ENCODE assay signal across 27 mouse cellular contexts in the genomic region with DNA sequence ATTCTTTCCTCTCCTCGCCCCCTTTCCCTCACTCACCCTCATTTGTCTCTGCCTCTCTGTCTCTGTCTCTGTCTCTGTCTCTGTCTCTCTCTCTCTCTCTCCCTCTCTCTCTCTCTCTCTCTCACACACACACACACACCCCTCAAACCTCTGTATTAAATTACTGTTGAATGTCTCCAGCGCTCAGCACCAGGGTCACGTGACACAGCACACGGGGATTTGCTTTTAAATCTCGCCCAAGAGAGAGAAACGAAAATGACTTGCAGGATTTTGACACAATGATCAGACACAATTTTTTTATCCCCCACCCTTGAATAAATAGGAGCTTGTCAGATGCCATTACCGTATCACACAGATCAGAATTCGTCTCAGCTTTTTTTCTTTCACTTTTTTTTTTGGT.
DNase-seq lines count a peak whose midpoint lies in the region; ATAC-seq and TF ChIP-seq lines count a peak whose summit lies in the region.
"Had no signal": no experiment of that assay in that cellular context is flagged by ENCODE, and none has a peak within 500 bp of the region (broad histone marks: within the 10 kb centered on the region; RNA-seq: fewer than 3 reads in every experiment).

No protein-coding gene starts in this region.

- in situ Hi-C loops in CH12.LX (cut with MboI; ENCODE audit: low pct_ligation_motif_present, low pct_unique_long_range_greater_than_20kb, low sequenced_read_pairs), result no loop called here

- ATAC-seq in embryonic facial prominence, embryonic 11.5 days (replicated peaks; ENCODE audit: insufficient number of reproducible peaks, low FRiP score, low TSS enrichment, low read depth), result no peak
- ATAC-seq in lung, embryonic 14.5 days (ENCODE audit: insufficient read depth), result no peak
- ATAC-seq: forebrain, embryonic 15.5 days; inflammation-experienced regulatory T-cells, adult 6 months; midbrain, embryonic 15.5 days had no signal

- TF ChIP-seq RAD21 in CH12.LX (IDR thresholded peaks at IDR 0.05; ENCODE audit: low read depth, low read length), result no peak

- no peak overlapping the region for H3K4me3 ChIP-seq in embryonic facial prominence, embryonic 11.5 days (ENCODE audit: low read depth, low read length)
- no peak overlapping the region for H3K4me3 ChIP-seq in embryonic facial prominence, embryonic 10.5 days
- no peak overlapping the region for H3K4me3 ChIP-seq in lung, embryonic 14.5 days (ENCODE audit: low read depth, low read length)
- H3K4me3 ChIP-seq in CH12.LX (replicated peaks in 1 of 3; ENCODE audit: low read depth in 2 of 3, low read length in 2 of 3, poor library complexity in 1 of 3), result no peak overlapping the region
- no peak overlapping the region for H3K4me3 ChIP-seq in embryonic fibroblast, embryonic 13.5 days (ENCODE audit: insufficient read depth, low read length)
- H3K4me3 ChIP-seq: forebrain, embryonic 10.5 days; forebrain, embryonic 15.5 days; heart, adult 2 months; heart, embryonic 12.5 days; hindbrain, embryonic 15.5 days; liver, embryonic 15.5 days; lung, embryonic 15.5 days; megakaryocyte, embryonic 14.5 days; midbrain, embryonic 15.5 days; neural tube, embryonic 13.5 days; stomach, embryonic 15.5 days had no signal

- H3K4me1 ChIP-seq in embryonic facial prominence, embryonic 11.5 days (ENCODE audit: control insufficient read depth, insufficient read depth, low read length), result no peaks in the 10 kb centered on the region
- no peaks in the 10 kb centered on the region for H3K4me1 ChIP-seq in embryonic facial prominence, embryonic 10.5 days
- H3K4me1 ChIP-seq in lung, embryonic 14.5 days (ENCODE audit: insufficient read depth), result no peaks in the 10 kb centered on the region
- H3K4me1 ChIP-seq in CH12.LX (ENCODE audit: control insufficient read depth in 1 of 2, insufficient read depth in 2 of 2), result no peaks in the 10 kb centered on the region
- H3K4me1 ChIP-seq in embryonic fibroblast, embryonic 13.5 days (ENCODE audit: control insufficient read depth, insufficient read depth, low read length), result no peaks in the 10 kb centered on the region
- H3K4me1 ChIP-seq: forebrain, embryonic 10.5 days; forebrain, embryonic 15.5 days; heart, embryonic 12.5 days; hindbrain, embryonic 15.5 days; liver, embryonic 15.5 days; lung, embryonic 15.5 days; megakaryocyte, embryonic 14.5 days; midbrain, embryonic 15.5 days; neural tube, embryonic 13.5 days; stomach, embryonic 15.5 days had no signal

- no peak for TF ChIP-seq CTCF in lung, embryonic 14.5 days (IDR thresholded peaks at IDR 0.05; ENCODE audit: low read depth)
- no peak for TF ChIP-seq CTCF in CH12.LX (conservative IDR thresholded peaks at IDR 0.05 in 1 of 2, IDR thresholded peaks at IDR 0.05 in 1 of 2; ENCODE audit: low read depth in 2 of 2, low read length in 2 of 2)
- TF ChIP-seq CTCF in embryonic fibroblast, embryonic 13.5 days (IDR thresholded peaks at IDR 0.05; ENCODE audit: borderline replicate concordance, insufficient read depth, low read length), result no peak

- DNase-seq in embryonic facial prominence, embryonic 11.5 days (ENCODE audit: low spot score), result peak; percentile 59
- no peak for DNase-seq in embryonic facial prominence, embryonic 10.5 days (ENCODE audit: low spot score)
- DNase-seq in lung, embryonic 14.5 days, result peak; percentile 18
- DNase-seq in lung, postnatal 14 days, result no peak
- DNase-seq in CH12.LX (ENCODE audit: extremely low read depth), result no peak
- DNase-seq in heart, postnatal 36 days, result no peak
- DNase-seq in cerebellum, adult 9-10 months, result no peak
- DNase-seq: adrenal gland, postnatal 14 days; cerebellum, adult 11-12 months; cerebellum, postnatal 14 days; heart, adult 2 months; kidney, adult 11 months; layer of hippocampus, postnatal 36 days; lung, postnatal 36 days; right cerebral cortex, postnatal 14 days had no signal

- WGBS in embryonic facial prominence, embryonic 11.5 days, result 38% methylated on average over 8 of the region's 8 CpGs
- 66% methylated on average over 8 of the region's 8 CpGs for WGBS in embryonic facial prominence, embryonic 10.5 days
- 50% methylated on average over 8 of the region's 8 CpGs for WGBS in lung, embryonic 14.5 days

- no peak for TF ChIP-seq POLR2A in CH12.LX (IDR thresholded peaks at IDR 0.05; ENCODE audit: low read depth, low read length)
- TF ChIP-seq POLR2A in embryonic fibroblast, embryonic 13.5 days (IDR thresholded peaks at IDR 0.05; ENCODE audit: low read depth, low read length), result no peak

- intact Hi-C loops in heart, postnatal 36 days (cut with DNase I), result no loop called here

- no peak overlapping the region for H3K27ac ChIP-seq in embryonic facial prominence, embryonic 11.5 days (replicated peaks; ENCODE audit: low read depth, low read length)
- H3K27ac ChIP-seq in embryonic facial prominence, embryonic 10.5 days (replicated peaks), result no peak overlapping the region
- no peak overlapping the region for H3K27ac ChIP-seq in lung, embryonic 14.5 days (ENCODE audit: low read depth)
- no peak overlapping the region for H3K27ac ChIP-seq in CH12.LX (ENCODE audit: insufficient read depth, low read depth)
- H3K27ac ChIP-seq in embryonic fibroblast, embryonic 13.5 days (ENCODE audit: insufficient read depth, low read length), result peak overlapping the region; percentile 26; the same call in 1 of the 2 replicates
- H3K27ac ChIP-seq: forebrain, embryonic 10.5 days; forebrain, embryonic 15.5 days; heart, adult 2 months; hindbrain, embryonic 15.5 days; liver, embryonic 15.5 days; lung, embryonic 15.5 days; midbrain, embryonic 15.5 days; neural tube, embryonic 13.5 days; stomach, embryonic 15.5 days had no signal

- H3K9ac ChIP-seq in embryonic facial prominence, embryonic 11.5 days (replicated peaks; ENCODE audit: low read length), result no peak overlapping the region
- no peak overlapping the region for H3K9ac ChIP-seq in lung, embryonic 14.5 days
- no peak overlapping the region for H3K9ac ChIP-seq in CH12.LX (ENCODE audit: insufficient read depth, low read depth)
- H3K9ac ChIP-seq: forebrain, embryonic 15.5 days; heart, embryonic 12.5 days; hindbrain, embryonic 15.5 days; liver, embryonic 15.5 days; lung, embryonic 15.5 days; midbrain, embryonic 15.5 days; neural tube, embryonic 13.5 days; stomach, embryonic 15.5 days had no signal

- no peak for TF ChIP-seq EP300 in CH12.LX (IDR thresholded peaks at IDR 0.05; ENCODE audit: low read length)

- dilution Hi-C loops in CH12.LX (cut with MboI; ENCODE audit: extremely low pct_ligation_motif_present, extremely low pct_unique_long_range_greater_than_20kb, low sequenced_read_pairs), result no loop called here

- no peaks in the 10 kb centered on the region for H3K27me3 ChIP-seq in embryonic facial prominence, embryonic 11.5 days (ENCODE audit: control insufficient read depth, insufficient read depth, low read length)
- no peaks in the 10 kb centered on the region for H3K27me3 ChIP-seq in embryonic facial prominence, embryonic 10.5 days (replicated peaks; ENCODE audit: low read depth, poor library complexity, severe bottlenecking)
- H3K27me3 ChIP-seq in lung, embryonic 14.5 days (ENCODE audit: insufficient read depth, low read length), result no peaks in the 10 kb centered on the region
- H3K27me3 ChIP-seq in CH12.LX (replicated peaks), result no peaks in the 10 kb centered on the region
- H3K27me3 ChIP-seq: forebrain, embryonic 15.5 days; heart, embryonic 12.5 days; hindbrain, embryonic 15.5 days; liver, embryonic 15.5 days; lung, embryonic 15.5 days; megakaryocyte, embryonic 14.5 days; midbrain, embryonic 15.5 days; neural tube, embryonic 13.5 days; stomach, embryonic 15.5 days had no signal

- no peaks in the 10 kb centered on the region for H3K9me3 ChIP-seq in embryonic facial prominence, embryonic 11.5 days (replicated peaks; ENCODE audit: control insufficient read depth, low read length)
- H3K9me3 ChIP-seq in embryonic facial prominence, embryonic 10.5 days, result no peaks in the 10 kb centered on the region
- no peaks in the 10 kb centered on the region for H3K9me3 ChIP-seq in lung, embryonic 14.5 days (ENCODE audit: low read depth, low read length)
- no peaks in the 10 kb centered on the region for H3K9me3 ChIP-seq in CH12.LX (replicated peaks; ENCODE audit: low read length)
- H3K9me3 ChIP-seq: forebrain, embryonic 10.5 days; forebrain, embryonic 15.5 days; heart, embryonic 12.5 days; hindbrain, embryonic 15.5 days; liver, embryonic 15.5 days; lung, embryonic 15.5 days; megakaryocyte, embryonic 14.5 days; midbrain, embryonic 15.5 days; neural tube, embryonic 13.5 days; stomach, embryonic 15.5 days had no signal

- no peaks in the 10 kb centered on the region for H3K79me2 ChIP-seq in CH12.LX (replicated peaks; ENCODE audit: control insufficient read depth, extremely low read depth, insufficient read depth, poor library complexity, severe bottlenecking)

- H3K36me3 ChIP-seq in embryonic facial prominence, embryonic 11.5 days (replicated peaks; ENCODE audit: control insufficient read depth, insufficient read depth, low read depth, low read length), result no peaks in the 10 kb centered on the region
- no peaks in the 10 kb centered on the region for H3K36me3 ChIP-seq in embryonic facial prominence, embryonic 10.5 days (replicated peaks)
- no peaks in the 10 kb centered on the region for H3K36me3 ChIP-seq in lung, embryonic 14.5 days (ENCODE audit: insufficient read depth)
- no peaks in the 10 kb centered on the region for H3K36me3 ChIP-seq in CH12.LX (replicated peaks in 1 of 2; ENCODE audit: control insufficient read depth in 1 of 2, insufficient read depth in 1 of 2, low read length in 1 of 2)
- H3K36me3 ChIP-seq: forebrain, embryonic 10.5 days; forebrain, embryonic 15.5 days; heart, embryonic 12.5 days; hindbrain, embryonic 15.5 days; liver, embryonic 15.5 days; lung, embryonic 15.5 days; midbrain, embryonic 15.5 days; neural tube, embryonic 13.5 days; stomach, embryonic 15.5 days had no signal

- H3K4me2 ChIP-seq in embryonic facial prominence, embryonic 11.5 days (ENCODE audit: low read depth, low read length), result no peak overlapping the region
- H3K4me2 ChIP-seq in lung, embryonic 14.5 days, result no peak overlapping the region
- peak overlapping the region; percentile 29; the same call in 1 of the 2 replicates for H3K4me2 ChIP-seq in CH12.LX (ENCODE audit: insufficient read depth, low read depth, poor library complexity, severe bottlenecking)
- H3K4me2 ChIP-seq: forebrain, embryonic 15.5 days; heart, embryonic 12.5 days; hindbrain, embryonic 15.5 days; liver, embryonic 15.5 days; lung, embryonic 15.5 days; midbrain, embryonic 15.5 days; neural tube, embryonic 13.5 days; stomach, embryonic 15.5 days had no signal

TF ChIP-seq in CH12.LX, 34 proteins besides CTCF, POLR2A, EP300 and RAD21 (continues in another document):
- TF ChIP-seq USF2 (conservative IDR thresholded peaks at IDR 0.05; ENCODE audit: low read depth, low read length) (peak; percentile 41; the same call in 1 of the 2 replicates), KAT2A (IDR thresholded peaks at IDR 0.05; ENCODE audit: insufficient replicate concordance, low read length) (no peak), IRF4 (IDR thresholded peaks at IDR 0.05; ENCODE audit: low read depth, low read length) (no peak), ZNF384 (IDR thresholded peaks at IDR 0.05; ENCODE audit: low read depth, low read length) (no peak), E2F4 (IDR thresholded peaks at IDR 0.05; ENCODE audit: insufficient replicate concordance, low read depth, low read length) (no peak), MEF2A (IDR thresholded peaks at IDR 0.05; ENCODE audit: borderline replicate concordance, low read depth, low read length) (no peak), USF1 (IDR thresholded peaks at IDR 0.05; ENCODE audit: low read depth, low read length) (peak; percentile 46)

Comparison
In these comparisons a context has a peak if more than half of its experiments do, and no peak if none do; other contexts are left out.
1. DNase-seq: peak in embryonic facial prominence, embryonic 11.5 days (single experiment) and lung, embryonic 14.5 days (single experiment); none in embryonic facial prominence, embryonic 10.5 days (single experiment), lung, postnatal 14 days (single experiment), CH12.LX (single experiment), heart, postnatal 36 days (0 of 2) and cerebellum, adult 9-10 months (single experiment).